ENCODE assay signal across 15 mouse cellular contexts in genomic region chr2:38359811-38360210, GRCm38 (mm10). TPM values are rescaled to one million over a fixed set of nuclear protein-coding genes. Genes with fewer than 3 reads are reported as not detected.
DNase-seq lines count a peak whose midpoint lies in the region; TF ChIP-seq lines count a peak whose summit lies in the region.
"Had no signal": no experiment of that assay in that cellular context is flagged by ENCODE, and none has a peak within 500 bp of the region (broad histone marks: within the 10 kb centered on the region; RNA-seq: fewer than 3 reads in every experiment).

No protein-coding gene starts in this region.

- H3K4me3 ChIP-seq in left cerebral cortex, adult 2 months = no peak overlapping the region
- H3K4me3 ChIP-seq: embryonic facial prominence, embryonic 13.5 days; intestine, embryonic 15.5 days; liver, embryonic 15.5 days; neural tube, embryonic 15.5 days had no signal

- intact Hi-C loops in left cerebral cortex, adult 2 months (cut with DNase I) = no loop called here

- TF ChIP-seq CTCF in left cerebral cortex, adult 2 months (IDR thresholded peaks at IDR 0.05) = no peak

- H3K27ac ChIP-seq in left cerebral cortex, adult 2 months = no peak overlapping the region
- H3K27ac ChIP-seq: embryonic facial prominence, embryonic 13.5 days; intestine, embryonic 15.5 days; liver, embryonic 15.5 days; neural tube, embryonic 15.5 days had no signal

- peak; percentile 39 to 60 for DNase-seq in kidney, postnatal 4 days
- no peak for DNase-seq in kidney, adult 8-10 months
- peak; percentile 93 for DNase-seq in Muller cell, postnatal 12 days (ENCODE audit: inconsistent ontology term)
- DNase-seq in embryo, embryonic 9.5 days (ENCODE audit: extremely low spot score) = peak; percentile 33
- DNase-seq in lung, postnatal 25 days (ENCODE audit: low spot score) = peak; percentile 57
- DNase-seq in urinary bladder, postnatal 14 days (ENCODE audit: low spot score) = no peak
- DNase-seq in left cerebral cortex, adult 2 months (ENCODE audit: extremely low spot score in 1 of 2, low spot score in 2 of 2) = no peak
- DNase-seq: cerebellum, adult 8-10 months; thymus, adult 2 months had no signal

RNA-seq across cellular contexts. Expression of gene Lhx2, which starts 20.7 kb away (rescaled TPM):
- 10 to 100 TPM; 83.9 to 88.2 TPM for total RNA-seq in left cerebral cortex, adult 2 months (2021)
- total RNA-seq: granulocyte monocyte progenitor cell, adult 5-6 weeks; monocyte, adult 5-6 weeks had no signal

Comparison
In these comparisons a context has a peak if more than half of its experiments do, and no peak if none do; other contexts are left out.
1. DNase-seq: peak in kidney, postnatal 4 days (2 of 2), Muller cell, postnatal 12 days (single experiment), embryo, embryonic 9.5 days (single experiment) and lung, postnatal 25 days (single experiment); none in kidney, adult 8-10 months (0 of 2), urinary bladder, postnatal 14 days (single experiment) and left cerebral cortex, adult 2 months (0 of 2).